Mouse (Mus musculus): ENCODE results near the gene Ndufaf3.

Ndufaf3 gene

DNA sequence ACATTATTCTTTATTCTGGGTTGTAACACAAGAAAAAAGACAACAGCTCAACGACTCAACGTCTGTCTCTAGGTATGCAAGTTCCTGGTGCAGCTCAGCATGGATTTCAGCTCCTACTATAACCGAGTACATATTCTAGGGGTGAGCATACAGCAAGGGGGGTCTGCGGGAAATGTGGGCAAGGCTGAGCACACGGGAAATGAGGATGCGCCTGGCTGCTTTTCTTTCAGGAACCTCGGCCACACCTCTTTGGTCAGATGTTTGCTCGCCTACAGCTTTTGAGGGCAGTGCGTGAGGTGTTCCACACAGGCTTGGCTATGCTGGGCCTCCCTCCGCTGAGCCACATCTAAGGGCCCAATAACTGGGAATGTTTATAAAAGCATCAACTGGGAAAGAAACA, 5.1 kb upstream of the Ndufaf3 start:
- DNase-seq, result no peak

DNA sequence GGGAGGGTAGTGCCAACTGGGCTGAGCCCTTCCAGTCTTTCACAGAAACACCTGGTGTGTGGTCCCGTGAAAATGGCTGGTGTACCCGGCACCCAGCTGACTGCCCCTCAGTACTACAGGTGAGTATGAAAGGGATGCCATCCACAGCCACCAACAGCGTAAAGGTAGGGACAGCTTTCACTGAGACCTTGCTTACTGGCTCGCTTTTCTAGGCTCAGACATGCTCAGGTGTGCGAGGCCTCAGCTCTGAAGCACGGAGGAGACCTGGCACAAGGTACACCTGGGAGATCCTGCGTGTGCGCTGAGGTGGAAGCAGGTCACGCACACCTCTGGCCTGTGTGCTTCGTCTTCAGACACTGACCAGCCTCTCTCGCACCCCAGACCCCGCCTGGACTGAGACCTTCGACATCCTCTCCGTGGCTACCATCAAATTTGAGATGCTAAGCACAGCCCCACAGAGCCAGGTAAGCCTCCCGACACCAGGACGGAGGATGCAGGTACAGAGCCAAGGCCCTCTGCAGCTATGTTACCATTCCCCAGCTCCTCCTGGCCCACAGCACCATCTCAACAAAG, 4.3 kb upstream of the Ndufaf3 start:
- DNase-seq, result no peak

DNA sequence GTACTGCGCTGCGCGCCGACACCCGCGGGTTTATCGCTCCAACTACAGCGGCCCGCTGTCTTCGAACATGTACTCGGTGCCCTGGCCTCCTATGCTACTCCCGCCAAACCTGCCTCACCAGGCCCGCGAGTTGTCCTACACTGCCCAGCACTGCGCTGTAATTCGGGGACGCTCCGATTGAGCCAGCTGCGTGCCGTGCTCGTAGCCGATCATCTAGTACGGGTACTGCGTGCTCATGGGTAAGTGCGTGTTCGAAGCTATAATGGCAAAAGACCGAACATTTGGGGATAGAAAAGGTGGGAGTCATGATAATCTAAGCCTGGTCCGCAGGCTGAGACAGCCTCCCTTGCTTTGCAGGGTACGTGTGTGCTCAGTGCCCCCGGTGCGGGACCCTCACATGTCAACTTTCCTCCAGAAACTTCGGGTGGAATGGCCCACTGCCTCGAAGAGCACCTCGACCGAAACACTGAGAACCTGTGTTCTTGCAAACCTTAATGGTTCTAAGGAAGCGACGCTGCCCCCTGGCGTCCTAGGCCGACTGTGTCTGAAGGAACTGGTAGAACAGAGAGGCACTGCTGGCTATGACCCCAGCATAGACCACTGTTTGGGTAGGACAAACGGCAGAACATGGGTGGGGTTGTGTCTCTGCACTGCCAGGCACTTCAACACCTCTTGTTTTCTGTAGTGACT, 3.1 kb upstream of the Ndufaf3 start:
- DNase-seq, result peak; percentile 85

DNA sequence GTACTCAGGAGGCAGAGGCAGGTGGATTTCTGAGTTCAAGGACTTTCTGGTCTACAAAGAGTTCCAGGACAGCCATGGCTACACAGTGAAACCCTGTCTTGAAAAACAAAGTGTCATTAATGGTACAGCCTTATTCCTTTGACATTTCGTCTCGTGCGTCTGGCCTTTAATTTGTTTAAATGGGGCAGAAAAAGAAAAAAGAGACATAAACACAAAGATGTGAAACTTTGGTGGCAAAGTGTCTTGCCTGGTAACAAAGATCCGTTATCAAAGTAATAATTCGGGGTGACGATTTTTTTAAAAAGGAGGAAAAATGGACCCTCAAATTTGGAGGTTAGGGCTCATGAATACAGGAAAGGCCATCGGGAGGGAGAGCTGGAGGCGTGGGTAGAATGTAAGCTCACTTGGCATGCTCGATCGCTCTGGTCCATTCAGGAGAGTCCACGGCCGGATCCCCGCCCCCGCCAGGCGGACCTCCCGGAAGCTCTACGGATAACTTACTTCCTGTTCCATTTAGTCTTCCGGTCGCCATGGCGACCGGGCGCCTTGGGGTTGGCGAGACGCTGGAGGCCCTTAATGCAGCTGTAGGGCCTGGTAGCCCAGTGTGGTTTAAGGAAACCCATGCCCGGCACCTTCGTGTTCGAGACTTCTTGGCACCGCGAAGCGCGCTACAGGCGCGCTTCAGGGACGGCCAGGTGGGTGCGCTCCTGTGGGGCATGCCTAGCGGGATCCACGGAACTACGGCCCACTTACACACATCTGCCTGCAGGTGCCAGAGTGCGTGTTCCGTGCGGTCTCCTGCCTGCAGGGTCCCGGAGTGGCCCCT, 2.4 kb upstream of the Ndufaf3 start, which contains the start of gene Dalrd3:
TSS of gene Dalrd3 (plus strand) at position 506 of the 826 bp plus-strand sequence.
- DNase-seq, result peak; percentile 91

DNA sequence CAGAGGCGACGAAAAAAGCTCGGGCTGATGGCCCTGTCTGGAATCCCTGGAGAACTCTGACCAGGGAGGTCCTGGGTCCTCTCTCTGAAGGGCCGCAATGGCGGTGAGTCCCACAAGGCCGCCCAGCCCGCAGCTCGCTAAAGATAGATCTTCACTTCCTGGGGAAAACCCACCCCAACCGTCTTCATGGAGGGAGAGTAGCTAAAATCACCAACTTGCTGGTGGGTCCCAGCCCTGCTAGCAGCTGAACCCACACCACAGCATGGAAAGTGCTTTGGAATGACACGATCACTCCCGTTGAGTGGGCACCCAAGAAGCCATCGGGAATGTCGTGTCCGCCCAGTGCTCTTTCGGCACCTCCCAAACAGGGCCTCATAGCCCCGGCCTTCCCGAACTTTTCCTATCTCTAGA, 1.3 kb upstream of the Ndufaf3 start:
- no peak for DNase-seq

DNA sequence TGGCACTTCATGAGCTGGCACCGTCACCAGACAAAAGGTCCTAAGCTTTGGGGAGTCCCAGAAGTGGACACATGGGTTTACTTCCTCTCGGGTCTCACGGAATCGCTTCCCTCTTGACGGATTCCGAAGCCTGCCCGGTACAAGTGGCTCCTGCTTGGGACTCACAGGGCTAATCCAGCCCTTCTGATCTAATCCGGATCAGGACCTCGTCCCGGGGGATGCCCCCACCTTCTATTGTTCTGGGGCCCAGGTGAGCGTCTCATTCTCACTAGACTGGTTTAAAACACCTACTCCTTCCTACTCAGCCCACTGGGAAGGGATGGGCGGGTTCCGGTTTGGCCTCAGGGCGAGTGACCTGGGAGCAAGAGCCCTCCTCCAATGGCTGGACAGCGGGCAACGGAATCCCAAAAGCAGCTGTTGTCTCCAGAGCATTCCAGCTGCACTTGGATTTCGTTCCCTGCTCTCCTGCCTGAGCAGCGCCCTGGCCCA, 741 bp upstream of the Ndufaf3 start:
- peak; percentile 36 for DNase-seq

DNA sequence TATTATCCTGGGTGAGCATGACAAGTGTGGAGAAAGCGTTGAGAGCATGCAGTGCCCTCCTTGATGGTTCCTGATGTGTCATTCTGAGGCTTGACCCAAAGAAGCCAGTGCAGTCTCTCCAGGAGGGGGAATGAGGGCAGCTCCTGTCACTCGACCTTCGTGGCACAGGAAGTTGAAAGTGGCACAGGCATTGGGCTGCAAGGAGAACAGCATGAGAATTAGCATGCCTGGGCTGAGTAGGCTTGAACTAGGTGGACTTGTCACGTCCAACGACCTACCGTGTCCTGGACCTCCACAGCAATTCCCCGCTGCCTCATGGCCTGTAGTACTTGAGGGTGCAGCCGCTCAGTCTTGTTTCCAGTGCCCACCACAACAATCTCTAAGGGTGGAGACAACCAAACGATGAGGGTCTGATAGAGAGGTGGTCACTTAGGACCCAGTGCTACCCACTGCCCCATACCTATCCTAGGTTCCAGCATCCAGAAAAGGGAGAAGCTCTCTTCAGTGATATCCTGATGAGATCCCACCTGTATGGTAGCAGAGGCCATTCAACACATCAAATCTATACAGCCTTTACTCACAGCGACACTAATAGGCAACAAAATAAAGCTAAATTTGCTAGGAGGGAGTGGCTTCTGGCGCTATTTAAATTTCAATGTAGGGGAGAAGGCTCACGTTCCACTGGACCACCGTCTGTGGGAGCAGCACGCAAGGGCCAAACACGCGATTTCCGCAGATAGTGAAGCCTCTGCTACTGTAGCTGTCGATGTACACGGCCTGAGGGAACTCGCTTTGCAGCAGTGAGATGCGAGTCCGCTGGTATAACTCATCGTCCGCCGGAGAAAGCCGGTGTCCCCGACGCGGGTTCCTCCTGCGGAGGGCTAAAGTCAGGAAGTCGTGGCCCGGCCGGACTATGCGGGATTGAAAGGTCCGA, 1.1 kb downstream of the Ndufaf3 start:
- DNase-seq, result no peak

DNA sequence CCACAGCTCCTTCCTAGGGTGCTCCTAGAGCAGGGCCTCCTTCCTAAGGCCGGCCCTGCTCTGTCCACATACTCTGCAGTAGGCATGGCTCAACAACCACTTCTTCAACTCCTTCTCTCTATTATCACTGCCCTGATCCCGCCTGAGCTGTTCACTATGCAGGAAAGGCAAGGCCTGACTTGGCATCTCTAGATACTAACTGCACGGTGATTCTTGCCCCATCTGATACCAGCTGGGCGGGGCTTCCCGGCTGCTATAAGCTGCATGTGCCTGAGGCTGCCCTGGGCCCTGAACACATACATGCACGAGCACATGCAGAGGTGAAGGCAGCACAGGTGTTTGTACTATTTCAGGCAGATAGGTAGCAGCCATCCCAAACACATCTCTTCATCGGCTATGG, 3.1 kb downstream of the Ndufaf3 start:
- DNase-seq, result no peak

DNA sequence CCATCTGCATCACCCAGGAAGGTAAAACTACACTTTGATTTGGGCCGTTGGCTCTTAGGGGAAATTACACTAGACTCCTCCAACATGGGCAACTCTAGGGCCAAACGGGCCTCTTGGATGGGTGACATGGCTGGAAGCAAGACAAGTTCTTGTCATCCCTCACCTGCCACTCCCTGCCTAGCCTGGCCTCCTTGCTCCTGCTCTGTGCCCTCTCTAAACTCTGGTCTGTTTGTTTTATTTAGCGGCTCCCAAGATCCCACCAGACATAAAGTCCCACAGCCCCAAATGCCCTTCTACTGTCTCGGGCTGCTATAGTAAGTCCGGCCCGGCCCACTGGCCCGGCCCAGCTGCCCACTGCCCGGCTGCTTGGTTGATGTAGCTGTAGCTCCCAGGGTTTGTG, 3.6 kb downstream of the Ndufaf3 start:
- no peak for DNase-seq

DNA sequence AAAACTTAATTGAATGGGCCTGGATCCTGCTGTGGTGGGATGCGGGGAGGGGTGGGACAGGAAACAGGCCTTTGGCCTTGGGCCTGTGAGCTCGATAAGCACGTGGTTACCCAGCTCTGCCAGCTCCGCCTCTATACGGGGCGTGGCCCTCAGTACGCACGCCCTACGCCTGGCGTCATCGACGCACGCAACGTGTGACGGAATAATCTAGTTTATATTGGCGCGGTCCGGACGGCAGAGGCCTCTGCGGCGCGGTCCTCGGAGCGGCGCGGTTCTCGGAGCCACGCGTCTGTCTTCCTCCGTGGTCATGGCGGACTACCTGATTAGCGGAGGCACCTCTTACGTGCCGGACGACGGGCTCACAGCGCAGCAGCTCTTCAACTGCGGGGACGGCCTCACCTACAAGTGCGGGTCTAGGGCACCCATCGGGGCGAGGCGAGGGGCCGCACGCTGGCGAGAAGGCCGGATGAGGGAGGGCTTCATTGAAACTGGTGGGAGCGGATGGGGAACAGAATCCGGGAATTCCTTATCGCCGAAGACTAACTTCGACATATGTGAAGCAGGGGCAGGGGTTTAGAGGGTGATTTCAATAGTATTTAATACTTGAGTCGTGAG, 6.9 kb downstream of the Ndufaf3 start, which contains the start of gene Impdh2:
TSS of gene Impdh2 (plus strand) at position 60 of the 615 bp plus-strand sequence.
- peak; percentile 96 for DNase-seq

DNA sequence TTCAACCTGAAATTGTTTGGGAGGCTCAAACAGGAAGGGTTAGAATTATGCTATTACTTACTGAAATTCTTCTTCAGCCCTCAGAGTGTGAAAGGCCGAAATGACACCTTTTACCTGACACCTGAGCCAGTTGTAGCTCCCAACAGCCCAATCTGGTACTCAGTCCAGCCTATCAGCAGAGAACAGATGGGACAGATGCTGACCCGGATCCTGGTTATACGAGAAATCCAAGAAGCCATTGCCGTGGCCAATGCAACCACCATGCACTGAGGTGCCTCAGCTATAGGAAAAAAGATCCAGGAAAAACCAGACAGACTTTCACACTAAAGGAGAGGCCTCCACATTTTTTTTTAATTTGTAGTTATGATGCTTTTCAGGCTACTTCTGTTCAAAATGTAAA, 8.1 kb downstream of the Ndufaf3 start:
- no peak for DNase-seq

DNA sequence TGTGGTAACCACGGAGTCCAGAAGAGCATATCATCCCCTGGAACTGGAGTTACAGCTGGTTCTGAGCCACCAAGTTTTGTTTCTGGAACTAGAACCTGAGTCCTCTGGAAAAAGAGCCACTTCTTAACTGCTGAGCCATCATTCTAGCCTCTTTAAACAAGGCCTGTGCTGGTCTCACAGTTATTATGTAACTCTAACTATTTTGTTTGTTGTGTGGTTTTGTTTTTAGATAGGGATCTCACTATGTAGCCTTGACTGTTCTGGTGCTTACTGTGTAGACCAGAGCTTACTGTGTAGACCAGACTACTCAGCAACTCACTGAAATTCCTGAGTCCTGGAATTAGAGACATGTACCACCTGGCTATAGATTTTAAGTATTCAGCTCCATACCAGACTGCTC, 20.4 kb downstream of the Ndufaf3 start:
- no peak for DNase-seq

DNA sequence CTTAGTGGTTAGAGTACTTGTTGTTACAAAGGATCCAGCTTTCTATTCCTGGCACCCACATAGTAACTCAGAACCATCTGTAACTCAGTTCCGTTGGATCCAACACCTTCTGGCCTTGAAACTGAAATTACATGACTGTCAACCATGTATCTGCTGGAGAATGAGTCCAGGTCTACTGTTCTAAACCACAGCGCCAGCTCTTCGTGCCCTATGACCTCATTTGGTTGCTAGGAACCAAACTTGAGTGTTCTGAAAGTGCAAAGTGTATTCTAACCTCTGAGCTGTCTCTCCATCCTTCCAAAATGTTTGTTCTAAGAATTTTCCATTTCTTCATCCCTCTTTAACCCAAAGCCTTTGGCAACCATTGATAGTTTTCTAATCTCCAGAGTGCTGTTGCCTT, 21.2 kb downstream of the Ndufaf3 start:
- DNase-seq, result no peak

DNA sequence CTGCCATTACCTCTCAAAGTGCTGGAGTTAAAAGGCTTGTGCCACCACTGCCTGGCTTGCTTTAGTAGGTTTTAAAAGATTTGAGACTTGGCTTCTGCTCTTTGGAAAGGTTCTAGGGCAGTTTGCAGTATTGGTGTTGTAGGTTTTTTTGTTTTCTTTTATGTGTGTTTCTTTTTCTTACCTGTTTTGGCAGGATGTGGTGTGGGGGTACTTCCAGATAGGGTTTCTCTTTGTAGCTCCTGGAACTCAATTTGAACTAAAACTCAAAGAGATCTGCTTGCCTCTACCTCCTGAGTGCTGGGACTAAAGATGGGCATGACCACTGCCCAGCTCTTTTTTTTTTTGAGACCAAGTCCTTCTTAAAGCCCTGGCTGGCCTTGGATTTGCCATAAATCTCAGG, 26.4 kb downstream of the Ndufaf3 start:
- no peak for DNase-seq

DNA sequence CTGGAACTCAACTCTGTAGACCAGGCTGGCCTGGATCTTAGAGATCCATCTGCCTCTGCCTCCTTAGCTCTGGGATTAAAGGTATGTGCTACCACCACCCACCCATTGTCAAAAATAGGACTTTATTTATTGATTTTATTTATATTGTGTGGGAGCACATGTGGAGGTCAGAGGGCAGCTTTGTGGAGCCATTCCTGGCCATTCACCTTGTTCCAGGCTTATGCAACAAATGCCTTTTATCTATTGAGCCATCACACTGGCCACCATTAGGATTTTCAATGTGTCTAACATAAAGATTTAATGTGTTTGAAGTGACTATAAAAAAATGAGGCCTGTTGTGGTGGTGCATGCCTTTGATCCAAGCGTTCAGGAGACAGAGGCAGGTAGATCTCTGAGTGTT, 35.7 kb downstream of the Ndufaf3 start:
- no peak for DNase-seq

DNA sequence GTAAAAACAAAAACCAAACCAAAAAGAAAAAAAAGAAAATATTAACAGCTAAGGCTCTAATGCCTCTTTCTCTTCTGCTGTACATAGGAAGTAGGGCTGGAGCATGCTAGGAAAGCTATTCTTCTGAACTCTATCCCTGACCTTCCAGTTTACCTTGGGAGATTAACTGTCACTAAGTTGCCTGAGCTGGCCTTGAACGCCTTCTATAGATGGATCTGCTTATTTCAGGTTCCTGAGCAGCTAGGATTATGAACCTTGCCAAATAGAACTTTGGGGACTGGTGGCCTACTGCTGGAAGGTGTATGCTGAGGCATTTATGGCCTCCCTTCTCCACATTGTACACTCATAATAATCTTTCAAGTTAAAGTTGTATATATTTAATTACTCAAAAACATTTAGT, 36.3 kb downstream of the Ndufaf3 start:
- DNase-seq, result no peak

DNA sequence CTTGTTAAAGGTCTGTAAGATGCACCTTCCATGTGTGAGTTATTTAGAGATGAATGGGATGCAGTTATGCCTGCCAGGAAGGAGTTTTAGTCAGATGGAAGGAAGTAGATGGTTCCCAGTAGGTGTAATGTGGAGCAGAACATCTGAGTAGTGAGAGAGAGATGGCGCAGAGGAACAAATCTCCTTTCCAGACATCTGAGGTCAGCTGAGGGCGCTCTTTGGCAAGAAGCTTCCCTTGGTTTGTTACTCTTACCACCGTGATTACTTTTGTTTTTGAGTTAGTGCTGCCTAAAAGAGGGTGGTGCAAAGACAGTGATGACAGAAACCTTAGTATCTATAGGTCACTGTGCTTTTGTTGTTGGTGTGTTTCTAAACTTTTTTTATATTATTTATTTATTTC, 41.8 kb downstream of the Ndufaf3 start:
- DNase-seq, result no peak

DNA sequence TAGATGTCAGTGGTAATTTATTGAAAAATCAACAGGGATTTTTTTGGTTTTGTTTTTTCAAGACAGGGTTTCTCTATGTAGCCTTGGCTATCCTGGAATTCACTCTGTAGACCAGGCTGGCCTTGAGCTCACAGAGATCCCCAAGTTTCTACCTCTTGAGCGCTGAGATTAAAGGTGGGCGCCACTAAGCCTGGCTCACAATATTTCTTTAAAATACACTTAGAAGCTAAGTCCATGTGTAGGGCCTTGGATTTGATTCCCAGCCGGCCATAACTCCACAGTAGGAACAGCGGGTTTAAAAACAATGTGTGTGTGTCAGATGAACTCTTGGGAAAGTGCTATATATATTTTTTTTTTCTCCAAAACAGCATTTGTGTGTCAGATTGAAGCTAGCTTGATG, 43.9 kb downstream of the Ndufaf3 start:
- DNase-seq, result no peak

DNA sequence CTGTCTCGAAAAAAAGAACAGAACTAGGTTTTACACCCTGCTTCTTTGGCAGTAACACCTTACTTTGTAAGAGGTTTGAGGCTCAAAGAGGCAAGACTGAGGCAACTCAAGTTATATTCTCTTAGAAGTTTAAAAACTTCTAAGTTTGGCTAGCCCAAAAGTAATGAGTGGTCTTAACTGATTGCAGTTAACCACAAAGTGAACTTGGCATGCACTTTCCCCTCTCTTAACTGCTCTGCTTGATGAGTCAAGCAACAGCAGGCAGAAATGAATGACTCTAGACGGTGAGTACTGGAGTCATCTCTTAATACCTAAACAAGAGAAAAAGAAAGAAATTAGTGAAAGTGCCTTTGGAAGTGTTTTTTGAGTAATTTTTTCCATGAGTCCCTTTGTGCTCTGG, 45.6 kb downstream of the Ndufaf3 start:
- no peak for DNase-seq

DNA sequence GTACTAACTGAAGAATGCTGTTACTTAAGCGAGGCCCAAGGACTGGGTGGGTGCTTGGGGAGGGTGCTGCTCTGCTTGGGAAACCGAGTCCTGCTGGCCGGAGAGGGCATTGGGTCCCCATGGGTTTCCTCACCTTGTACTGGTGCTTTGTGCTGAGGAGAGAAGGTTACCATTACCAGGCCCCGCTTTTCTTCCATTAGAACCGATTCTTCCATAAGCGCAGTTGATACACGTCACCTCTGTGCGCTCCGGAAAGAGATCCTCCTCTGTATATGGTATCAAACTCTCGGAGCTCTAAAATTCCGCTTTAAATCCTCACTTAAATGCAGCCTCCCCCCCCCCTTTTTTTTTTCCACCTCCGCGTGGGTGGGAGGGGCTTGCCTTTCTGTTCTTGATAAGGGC, 49.3 kb downstream of the Ndufaf3 start:
- no peak for DNase-seq

DNA sequence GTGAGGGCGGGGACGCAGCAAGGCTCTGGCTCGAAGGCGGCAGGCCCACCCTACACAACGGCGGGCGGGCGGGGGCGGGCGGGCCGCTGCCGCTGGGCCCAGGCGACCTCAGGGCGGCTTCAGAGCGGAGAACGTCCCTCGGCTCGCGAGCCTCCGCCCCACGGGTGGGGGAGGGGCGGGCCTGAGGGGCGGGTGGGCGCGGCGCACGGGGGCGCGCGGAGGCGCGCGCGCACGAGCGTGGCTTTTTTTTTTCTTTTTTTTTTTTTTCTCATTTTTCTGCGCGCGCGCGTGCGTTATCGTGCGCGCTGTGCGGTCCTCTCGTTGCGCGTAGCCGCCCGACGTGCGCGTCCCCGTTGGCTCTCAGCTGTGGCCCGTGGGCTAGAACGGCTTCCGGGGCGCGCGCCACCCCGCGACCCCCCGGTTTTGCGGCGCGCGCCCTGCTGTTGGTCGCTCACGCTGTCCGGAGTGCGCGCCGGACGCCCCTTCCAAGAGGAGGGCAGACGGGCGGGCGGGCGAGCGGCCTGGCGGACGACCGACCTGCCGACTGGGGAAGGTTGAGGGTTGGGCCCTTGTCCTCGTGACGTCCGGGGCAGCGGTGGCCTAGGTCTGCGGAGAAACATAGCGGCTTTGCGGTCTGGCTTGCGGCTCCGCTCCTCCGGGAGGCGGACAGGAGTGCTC, 49.8 kb downstream of the Ndufaf3 start:
- peak; percentile 84 for DNase-seq

Data from kidney, adult 18-20 months (tissue).